Mouse (Mus musculus) hindbrain, embryonic 11.5 days (tissue): ENCODE results near the gene Ubxn6. TPM values are rescaled to one million over a fixed set of nuclear protein-coding genes. Genes with fewer than 3 reads are reported as not detected.

Experiments used
- ATAC-seq: fragments of 200-750 bp; cut with Nextera tagmentation; 2 replicates; pipeline ENCODE4 v1.8.0; 2017; ENCODE audit warnings: mild to moderate bottlenecking, moderate TSS enrichment, moderate library complexity; ENCODE audit not compliant: low FRiP score
- DNase-seq: peaks from one replicate; pipeline ENCODE4 v3.0.0-alpha.2; 2015; ENCODE audit warnings: low spot score
- H3K27ac ChIP-seq: fragments of 300-500 bp; sonication (generic); 2 replicates; pipeline ENCODE4 v1.5.1; 2014; ENCODE audit warnings: mild to moderate bottlenecking, low read depth, low read length
- H3K27me3 ChIP-seq: fragments of 300-500 bp; sonication (generic); 2 replicates; pipeline ENCODE4 v1.6.1; 2014; ENCODE audit warnings: mild to moderate bottlenecking, low read length, moderate library complexity, mixed read lengths; ENCODE audit not compliant: control insufficient read depth, insufficient read depth
- H3K36me3 ChIP-seq: fragments of 300-500 bp; sonication (generic); 2 replicates; pipeline ENCODE4 v1.6.1; 2014; ENCODE audit warnings: mild to moderate bottlenecking, low read length, moderate library complexity, mixed read lengths; ENCODE audit not compliant: control insufficient read depth, insufficient read depth
- H3K4me1 ChIP-seq: fragments of 300-500 bp; sonication (generic); replicated peaks from 2 replicates; pipeline ENCODE4 v1.6.1; 2014; ENCODE audit warnings: low read length, mixed read lengths; ENCODE audit not compliant: control insufficient read depth, insufficient read depth
- H3K4me2 ChIP-seq: fragments of 300-500 bp; sonication (generic); replicated peaks from 2 replicates; pipeline ENCODE4 v1.6.1; 2014; ENCODE audit warnings: mild to moderate bottlenecking, low read depth, low read length
- H3K4me3 ChIP-seq: fragments of 300-500 bp; sonication (generic); 2 replicates; pipeline ENCODE4 v1.5.1; 2014; ENCODE audit warnings: low read depth, low read length
- H3K9ac ChIP-seq: fragments of 300-500 bp; sonication (generic); 2 replicates; pipeline ENCODE4 v1.6.1; 2014; ENCODE audit warnings: low read depth, low read length
- H3K9me3 ChIP-seq: fragments of 300-500 bp; sonication (generic); 2 replicates; pipeline ENCODE4 v1.6.1; 2016; ENCODE audit warnings: low read length; ENCODE audit not compliant: control insufficient read depth
- WGBS: fragments of 180-500 bp; shearing (Covaris S2); extraction: QIAGEN DNeasy Blood & Tissue Kit; methylation state at CpG from one replicate; pipeline ENCODE4 v1.1.7; 2014; 5-methylcytosine and 5-hydroxymethylcytosine counted together
- polyA plus RNA-seq: library from polyadenylated mRNA; unstranded; fragments of >200 nt; fragmentation: Nextera tagmentation; extraction: Ambion mirVana; gene quantifications from 2 replicates; pipeline ENCODE4 v1.2.1, GENCODE M21; 2014

Gene Ubxn6
- polyA plus RNA-seq, 1 experiment from 2014 or later: 51.1 TPM

DNA sequence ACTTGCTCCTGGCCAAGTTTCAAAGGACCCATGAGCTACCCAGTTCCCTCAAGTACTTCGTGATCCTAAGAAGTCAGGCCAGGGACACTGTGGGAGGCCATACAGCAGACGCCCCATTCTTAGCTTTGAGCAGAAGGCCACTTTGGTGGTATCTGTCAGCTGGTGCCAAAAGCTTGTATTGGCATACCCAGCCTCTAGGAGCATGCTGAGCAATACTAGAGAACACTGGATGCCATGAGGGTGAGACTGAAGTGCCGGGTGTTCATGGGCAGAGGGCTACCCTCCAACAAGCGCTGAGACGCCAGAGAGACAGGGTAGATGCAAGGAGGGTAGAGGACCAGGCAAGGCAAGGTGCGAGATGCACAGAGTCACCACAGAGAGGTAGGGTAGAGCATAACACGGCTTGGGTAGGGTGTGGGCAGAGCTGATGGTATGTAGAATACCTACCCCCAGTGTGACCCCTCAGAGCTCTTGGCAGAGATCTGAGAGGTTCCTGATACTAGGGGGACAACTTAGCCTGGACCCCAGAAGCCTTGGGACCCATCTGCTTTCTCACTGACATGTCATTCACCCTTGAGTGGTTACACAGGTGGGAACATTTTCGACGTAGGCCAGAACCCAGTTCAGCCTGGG, 44.5 kb downstream of the Ubxn6 start:
- H3K4me3 ChIP-seq: no peak overlapping the region
- peaks cover 10% of the 10 kb centered on the region; the same call in 1 of the 2 replicates for H3K36me3 ChIP-seq
- H3K27ac ChIP-seq: no peak overlapping the region
- no peaks in the 10 kb centered on the region for H3K9me3 ChIP-seq
- no peak overlapping the region for H3K4me2 ChIP-seq
- DNase-seq (no peak), ATAC-seq (no peak)
- H3K27me3 ChIP-seq: no peaks in the 10 kb centered on the region
- 94% methylated on average over 9 of the region's 9 CpGs for WGBS
- peaks cover 9% of the 10 kb centered on the region; the same call in 1 of the 2 replicates for H3K4me1 ChIP-seq
- no peak overlapping the region for H3K9ac ChIP-seq

DNA sequence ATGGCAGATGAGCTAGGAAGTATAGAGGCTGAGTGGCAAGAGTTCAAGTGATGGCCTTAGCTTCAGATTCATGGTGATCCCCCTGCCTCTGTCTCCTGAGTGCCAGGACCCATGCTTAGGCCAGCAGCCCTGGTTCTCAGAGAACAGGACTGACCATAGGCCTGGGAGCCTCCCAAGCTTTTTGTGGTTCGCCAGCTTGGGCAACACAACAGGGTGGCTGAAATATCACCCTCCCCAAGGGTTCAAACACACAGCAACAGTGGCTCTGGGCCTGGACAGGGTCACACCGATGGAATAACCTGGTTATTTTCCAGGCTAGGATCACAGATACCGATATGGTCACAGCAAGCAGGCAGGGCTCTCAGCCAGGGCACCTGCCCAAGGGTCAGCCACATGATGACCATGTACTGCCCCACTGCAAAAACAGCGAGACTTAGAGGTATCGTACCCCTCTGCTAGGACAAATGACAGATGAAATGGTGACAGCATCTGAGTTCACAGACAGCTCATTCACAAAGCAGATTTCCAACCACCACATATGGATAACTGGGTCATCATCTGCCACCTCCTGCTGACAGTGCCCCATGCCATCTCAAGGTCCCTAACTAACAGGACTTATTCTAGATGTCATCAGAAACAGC, 46.9 kb downstream of the Ubxn6 start:
- H3K9ac ChIP-seq: no peak overlapping the region
- H3K4me3 ChIP-seq: no peak overlapping the region
- H3K4me1 ChIP-seq: peaks cover 2% of the 10 kb centered on the region; the same call in 1 of the 2 replicates
- H3K27ac ChIP-seq: no peak overlapping the region
- peaks cover 5% of the 10 kb centered on the region; the same call in 1 of the 2 replicates for H3K36me3 ChIP-seq
- WGBS: 91% methylated on average over 5 of the region's 5 CpGs
- DNase-seq (no peak), ATAC-seq (no peak)
- no peaks in the 10 kb centered on the region for H3K9me3 ChIP-seq
- no peak overlapping the region for H3K4me2 ChIP-seq
- H3K27me3 ChIP-seq: no peaks in the 10 kb centered on the region

GRCm38 (mm10) chr17:56026881-56027280, 47.9 kb downstream of the Ubxn6 start:
- ATAC-seq (no peak), DNase-seq (no peak)
- WGBS: 80% methylated on average over 1 of the region's 1 CpGs
- no peak overlapping the region for H3K27ac ChIP-seq
- no peak overlapping the region for H3K4me3 ChIP-seq
- H3K9me3 ChIP-seq: no peaks in the 10 kb centered on the region
- peaks cover 5% of the 10 kb centered on the region; the same call in 1 of the 2 replicates for H3K36me3 ChIP-seq
- H3K9ac ChIP-seq: no peak overlapping the region
- H3K27me3 ChIP-seq: no peaks in the 10 kb centered on the region
- no peak overlapping the region for H3K4me2 ChIP-seq
- peaks cover 3% of the 10 kb centered on the region; the same call in 1 of the 2 replicates for H3K4me1 ChIP-seq

GRCm38 (mm10) chr17:56026303-56026702, 48.5 kb downstream of the Ubxn6 start:
- Histone ChIP-seq H3K27ac (no peak overlapping the region), H3K4me1 (peaks cover 3% of the 10 kb centered on the region; the same call in 1 of the 2 replicates), H3K9me3 (no peaks in the 10 kb centered on the region), H3K9ac (no peak overlapping the region), H3K36me3 (peaks cover 5% of the 10 kb centered on the region; the same call in 1 of the 2 replicates), H3K27me3 (no peaks in the 10 kb centered on the region), H3K4me2 (no peak overlapping the region), H3K4me3 (no peak overlapping the region)
- ATAC-seq (no peak), DNase-seq (no peak)
- 100% methylated on average over 1 of the region's 1 CpGs for WGBS

- DNase-seq (no peak), ATAC-seq (no peak)
- Histone ChIP-seq H3K27me3 (no peaks in the 10 kb centered on the region), H3K27ac (no peak overlapping the region), H3K4me1 (peaks cover 3% of the 10 kb centered on the region; the same call in 1 of the 2 replicates), H3K9me3 (no peaks in the 10 kb centered on the region), H3K9ac (no peak overlapping the region), H3K4me3 (no peak overlapping the region), H3K4me2 (no peak overlapping the region), H3K36me3 (peaks cover 2% of the 10 kb centered on the region; the same call in 1 of the 2 replicates)
- 84% methylated on average over 5 of the region's 5 CpGs for WGBS
These were observed 49.9 kb downstream of the Ubxn6 start for GRCm38 (mm10) chr17:56024931-56025330.

GRCm38 (mm10) chr17:56024476-56024875, 50.4 kb downstream of the Ubxn6 start:
- Histone ChIP-seq H3K9me3 (no peaks in the 10 kb centered on the region), H3K4me2 (no peak overlapping the region), H3K9ac (no peak overlapping the region), H3K4me3 (no peak overlapping the region), H3K27ac (no peak overlapping the region), H3K27me3 (no peaks in the 10 kb centered on the region), H3K36me3 (peaks cover 1% of the 10 kb centered on the region; the same call in 1 of the 2 replicates), H3K4me1 (peaks cover 3% of the 10 kb centered on the region; the same call in 1 of the 2 replicates)
- 81% methylated on average over 2 of the region's 2 CpGs for WGBS
- ATAC-seq: no peak
- no peak for DNase-seq

- no peak for ATAC-seq
- 0 out of 2 replicates have a peak overlapping the region, but pooled peaks have one; percentile 3 for H3K27ac ChIP-seq
- H3K36me3 ChIP-seq: peaks cover under 1% of the 10 kb centered on the region; the same call in 1 of the 2 replicates
These were observed 51.4 kb downstream of the Ubxn6 start for GRCm38 (mm10) chr17:56023386-56023785.

GRCm38 (mm10) chr17:56022989-56023290, 51.9 kb downstream of the Ubxn6 start:
- Histone ChIP-seq H3K9me3 (no peaks in the 10 kb centered on the region), H3K36me3 (peaks cover 5% of the 10 kb centered on the region), H3K4me2 (no peak overlapping the region), H3K9ac (no peak overlapping the region), H3K27me3 (no peaks in the 10 kb centered on the region), H3K4me3 (no peak overlapping the region), H3K27ac (no peak overlapping the region), H3K4me1 (peaks cover 3% of the 10 kb centered on the region; the same call in 1 of the 2 replicates)
- no peak for DNase-seq
- WGBS: 77% methylated on average over 4 of the region's 4 CpGs
- no peak for ATAC-seq

More at GRCm38 (mm10) chr17:56023386-56023785, 51.4 kb downstream of the Ubxn6 start:
- H3K4me2 ChIP-seq: no peak overlapping the region
- no peaks in the 10 kb centered on the region for H3K9me3 ChIP-seq
- H3K4me1 ChIP-seq: peaks cover 3% of the 10 kb centered on the region; the same call in 1 of the 2 replicates
- no peak overlapping the region for H3K9ac ChIP-seq
- no peak overlapping the region for H3K4me3 ChIP-seq
- H3K27me3 ChIP-seq: no peaks in the 10 kb centered on the region
- 86% methylated on average over 5 of the region's 5 CpGs for WGBS
- no peak for DNase-seq
